In the genomic region with DNA sequence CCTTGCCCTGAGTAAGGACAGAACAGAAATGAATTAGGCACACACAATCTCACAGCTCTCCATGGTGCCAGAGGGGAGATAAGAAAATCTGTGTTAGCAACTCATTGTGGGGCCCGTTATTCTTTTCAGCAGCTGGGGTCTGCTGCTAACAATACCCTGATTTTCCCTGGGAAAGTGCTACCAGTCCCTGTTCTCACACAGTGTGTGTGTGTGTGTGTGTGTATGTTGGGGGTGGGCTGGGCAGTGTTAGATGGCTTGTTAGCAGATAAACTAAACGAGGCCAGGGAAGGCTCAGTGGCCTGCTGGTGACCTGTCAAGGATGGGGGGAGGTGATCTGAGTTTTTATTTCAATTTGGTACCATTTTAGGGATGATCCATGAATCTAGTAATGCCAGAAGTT, we compare ENCODE assay signal across 19 mouse cellular contexts. TPM values are rescaled to one million over a fixed set of nuclear protein-coding genes. Genes with fewer than 3 reads are reported as not detected.
A peak's percentile ranks its signal among the peaks of the same experiment; 100 is the strongest.
DNase-seq lines count a peak whose midpoint lies in the region; ATAC-seq lines count a peak whose summit lies in the region.
"Had no signal": no experiment of that assay in that cellular context is flagged by ENCODE, and none has a peak within 500 bp of the region (broad histone marks: within the 10 kb centered on the region; RNA-seq: fewer than 3 reads in every experiment).

No protein-coding gene starts in this region.

- no peak overlapping the region for H3K9ac ChIP-seq in heart, embryonic 12.5 days
- H3K9ac ChIP-seq in heart, embryonic 11.5 days (ENCODE audit: low read depth, low read length), result no peak overlapping the region
- H3K9ac ChIP-seq in midbrain, embryonic 11.5 days (ENCODE audit: low read length), result no peak overlapping the region
- H3K9ac ChIP-seq in midbrain, embryonic 16.5 days (ENCODE audit: low read depth, low read length), result no peak overlapping the region
- no peak overlapping the region for H3K9ac ChIP-seq in midbrain, embryonic 12.5 days (replicated peaks)
- no peak overlapping the region for H3K9ac ChIP-seq in stomach, embryonic 15.5 days
- H3K9ac ChIP-seq: embryonic facial prominence, embryonic 15.5 days; forebrain, embryonic 13.5 days; hindbrain, embryonic 15.5 days had no signal

- H3K36me3 ChIP-seq in heart, embryonic 12.5 days, result no peaks in the 10 kb centered on the region
- no peaks in the 10 kb centered on the region for H3K36me3 ChIP-seq in heart, embryonic 11.5 days (ENCODE audit: control insufficient read depth, insufficient read depth, low read length)
- no peaks in the 10 kb centered on the region for H3K36me3 ChIP-seq in midbrain, embryonic 11.5 days (ENCODE audit: control insufficient read depth, insufficient read depth, low read length)
- no peaks in the 10 kb centered on the region for H3K36me3 ChIP-seq in midbrain, embryonic 16.5 days (ENCODE audit: control insufficient read depth, insufficient read depth, low read length)
- H3K36me3 ChIP-seq in midbrain, embryonic 12.5 days, result no peaks in the 10 kb centered on the region
- H3K36me3 ChIP-seq in stomach, embryonic 15.5 days, result no peaks in the 10 kb centered on the region
- H3K36me3 ChIP-seq: embryonic facial prominence, embryonic 15.5 days; hindbrain, embryonic 15.5 days had no signal

- ATAC-seq in heart, embryonic 12.5 days (ENCODE audit: insufficient number of reproducible peaks, low FRiP score), result 0 out of 2 replicates have a peak, but pooled peaks have one; percentile 29
- ATAC-seq in heart, embryonic 11.5 days (replicated peaks; ENCODE audit: insufficient number of reproducible peaks, low FRiP score, low TSS enrichment), result no peak
- ATAC-seq in midbrain, embryonic 11.5 days (ENCODE audit: low FRiP score), result peak; percentile 79
- no peak for ATAC-seq in midbrain, embryonic 16.5 days
- peak; percentile 58; the same call in 1 of the 2 replicates for ATAC-seq in midbrain, embryonic 12.5 days (ENCODE audit: low FRiP score, low read depth)
- 0 out of 2 replicates have a peak, but pooled peaks have one; percentile 34 for ATAC-seq in stomach, embryonic 15.5 days (ENCODE audit: insufficient read depth, low FRiP score, low read depth)
- ATAC-seq: forebrain, embryonic 13.5 days had no signal

- peaks cover 6% of the 10 kb centered on the region; the same call in 1 of the 2 replicates for H3K4me1 ChIP-seq in heart, embryonic 12.5 days (replicated peaks)
- H3K4me1 ChIP-seq in heart, embryonic 11.5 days (ENCODE audit: control insufficient read depth, insufficient read depth, low read length), result 0 out of 2 replicates have a peak, but pooled peaks cover 4% of the 10 kb centered on the region
- no peaks in the 10 kb centered on the region; the same call in 1 of the 2 replicates for H3K4me1 ChIP-seq in midbrain, embryonic 11.5 days (ENCODE audit: control insufficient read depth, insufficient read depth, low read length)
- H3K4me1 ChIP-seq in midbrain, embryonic 16.5 days (ENCODE audit: control insufficient read depth, insufficient read depth, low read length), result no peaks in the 10 kb centered on the region
- H3K4me1 ChIP-seq in midbrain, embryonic 12.5 days, result peaks cover 4% of the 10 kb centered on the region; the same call in 1 of the 2 replicates
- H3K4me1 ChIP-seq in stomach, embryonic 15.5 days, result peaks cover 7% of the 10 kb centered on the region
- H3K4me1 ChIP-seq: forebrain, embryonic 13.5 days; hindbrain, embryonic 15.5 days had no signal

- H3K27ac ChIP-seq in heart, embryonic 12.5 days (ENCODE audit: poor library complexity, severe bottlenecking), result no peak overlapping the region
- no peak overlapping the region for H3K27ac ChIP-seq in heart, embryonic 11.5 days (ENCODE audit: low read depth, low read length)
- no peak overlapping the region for H3K27ac ChIP-seq in midbrain, embryonic 11.5 days (ENCODE audit: low read depth, low read length)
- H3K27ac ChIP-seq in midbrain, embryonic 16.5 days (ENCODE audit: low read length), result no peak overlapping the region
- H3K27ac ChIP-seq in midbrain, embryonic 12.5 days (replicated peaks), result no peak overlapping the region
- H3K27ac ChIP-seq in stomach, embryonic 15.5 days, result no peak overlapping the region
- H3K27ac ChIP-seq: embryonic facial prominence, embryonic 15.5 days; forebrain, embryonic 13.5 days; hindbrain, embryonic 15.5 days; kidney, postnatal 0 days had no signal

- DNase-seq in midbrain, embryonic 11.5 days (ENCODE audit: low spot score, missing footprints), result no peak
- no peak for DNase-seq in urinary bladder, adult 18-20 months (ENCODE audit: low spot score in 2 of 2)
- DNase-seq: adrenal gland, postnatal 25 days; cerebellum, adult 11 months; cerebellum, postnatal 10 days; gastrocnemius, postnatal 10 days; heart, adult 18-20 months; lung, postnatal 14 days; right cerebral cortex, adult 18-20 months; thymus, adult 2 months had no signal

- H3K4me3 ChIP-seq in heart, embryonic 12.5 days, result no peak overlapping the region
- H3K4me3 ChIP-seq in heart, embryonic 11.5 days (ENCODE audit: low read depth, low read length), result no peak overlapping the region
- H3K4me3 ChIP-seq in midbrain, embryonic 11.5 days (ENCODE audit: low read depth, low read length), result no peak overlapping the region
- H3K4me3 ChIP-seq in midbrain, embryonic 16.5 days (ENCODE audit: low read depth, low read length), result no peak overlapping the region
- no peak overlapping the region for H3K4me3 ChIP-seq in midbrain, embryonic 12.5 days
- no peak overlapping the region for H3K4me3 ChIP-seq in stomach, embryonic 15.5 days (replicated peaks)
- H3K4me3 ChIP-seq: embryonic facial prominence, embryonic 15.5 days; forebrain, embryonic 13.5 days; hindbrain, embryonic 15.5 days had no signal

- no peaks in the 10 kb centered on the region; the same call in 1 of the 2 replicates for H3K27me3 ChIP-seq in heart, embryonic 12.5 days (replicated peaks)
- H3K27me3 ChIP-seq in heart, embryonic 11.5 days (ENCODE audit: control insufficient read depth, insufficient read depth, low read length), result no peaks in the 10 kb centered on the region
- no peaks in the 10 kb centered on the region for H3K27me3 ChIP-seq in midbrain, embryonic 11.5 days (ENCODE audit: control insufficient read depth, insufficient read depth, low read length)
- H3K27me3 ChIP-seq in midbrain, embryonic 16.5 days (ENCODE audit: control insufficient read depth, insufficient read depth, low read depth, low read length), result no peaks in the 10 kb centered on the region
- no peaks in the 10 kb centered on the region; the same call in 1 of the 2 replicates for H3K27me3 ChIP-seq in midbrain, embryonic 12.5 days
- H3K27me3 ChIP-seq in stomach, embryonic 15.5 days (replicated peaks), result no peaks in the 10 kb centered on the region
- H3K27me3 ChIP-seq: embryonic facial prominence, embryonic 15.5 days; forebrain, embryonic 13.5 days; hindbrain, embryonic 15.5 days had no signal

- H3K4me2 ChIP-seq in heart, embryonic 12.5 days, result no peak overlapping the region
- H3K4me2 ChIP-seq in heart, embryonic 11.5 days, result no peak overlapping the region
- H3K4me2 ChIP-seq in midbrain, embryonic 11.5 days, result no peak overlapping the region
- H3K4me2 ChIP-seq in midbrain, embryonic 16.5 days (ENCODE audit: low read length), result no peak overlapping the region
- H3K4me2 ChIP-seq in midbrain, embryonic 12.5 days (replicated peaks), result no peak overlapping the region
- H3K4me2 ChIP-seq in stomach, embryonic 15.5 days, result no peak overlapping the region
- H3K4me2 ChIP-seq: embryonic facial prominence, embryonic 15.5 days; forebrain, embryonic 13.5 days; hindbrain, embryonic 15.5 days had no signal

- WGBS in heart, embryonic 12.5 days, result 9% methylated on average over 2 of the region's 2 CpGs
- WGBS in heart, embryonic 11.5 days (ENCODE audit: insufficient replicate concordance), result 5% methylated on average over 2 of the region's 2 CpGs
- WGBS in midbrain, embryonic 11.5 days, result 24% methylated on average over 2 of the region's 2 CpGs
- 17% methylated on average over 2 of the region's 2 CpGs for WGBS in midbrain, embryonic 16.5 days
- 22% methylated on average over 2 of the region's 2 CpGs for WGBS in midbrain, embryonic 12.5 days
- 25% methylated on average over 2 of the region's 2 CpGs for WGBS in stomach, embryonic 15.5 days

- H3K9me3 ChIP-seq in heart, embryonic 12.5 days (replicated peaks), result no peaks in the 10 kb centered on the region
- no peaks in the 10 kb centered on the region for H3K9me3 ChIP-seq in heart, embryonic 11.5 days (replicated peaks; ENCODE audit: control insufficient read depth, low read length)
- H3K9me3 ChIP-seq in midbrain, embryonic 11.5 days (ENCODE audit: control insufficient read depth, low read length), result no peaks in the 10 kb centered on the region
- no peaks in the 10 kb centered on the region for H3K9me3 ChIP-seq in midbrain, embryonic 16.5 days (replicated peaks; ENCODE audit: control insufficient read depth, low read length, poor library complexity, severe bottlenecking)
- no peaks in the 10 kb centered on the region for H3K9me3 ChIP-seq in midbrain, embryonic 12.5 days
- H3K9me3 ChIP-seq in stomach, embryonic 15.5 days, result no peaks in the 10 kb centered on the region
- H3K9me3 ChIP-seq: embryonic facial prominence, embryonic 15.5 days; forebrain, embryonic 13.5 days; hindbrain, embryonic 15.5 days had no signal

RNA-seq across cellular contexts. Expression of a gene that starts 14.9 kb away (rescaled TPM):
- 10.5 and 11.2 TPM in 2 replicates for polyA plus RNA-seq in heart, embryonic 12.5 days (2016; fragmentation: Nextera tagmentation; extraction: Ambion mirVana)
- polyA plus RNA-seq in heart, embryonic 11.5 days (2014; fragmentation: Nextera tagmentation; extraction: Ambion mirVana), result 8.4 and 10.3 TPM in 2 replicates
- 8.1 and 9.3 TPM in 2 replicates for polyA plus RNA-seq in midbrain, embryonic 11.5 days (2014; fragmentation: Nextera tagmentation; extraction: Ambion mirVana)
- polyA plus RNA-seq in midbrain, embryonic 16.5 days (2015; fragmentation: Nextera tagmentation; extraction: Ambion mirVana), result 17.1 and 17.2 TPM in 2 replicates
- polyA plus RNA-seq in midbrain, embryonic 12.5 days (2016; fragmentation: Nextera tagmentation; extraction: Ambion mirVana), result 12.3 and 13.8 TPM in 2 replicates
- polyA plus RNA-seq in stomach, embryonic 15.5 days (2015; fragmentation: Nextera tagmentation; extraction: Ambion mirVana), result 12.0 and 12.9 TPM in 2 replicates

RNA-seq across cellular contexts. Expression of a gene that starts 48.9 kb away (rescaled TPM):
- polyA plus RNA-seq in heart, embryonic 12.5 days (2016; fragmentation: Nextera tagmentation; extraction: Ambion mirVana), result 45.5 and 46.1 TPM in 2 replicates
- 38.2 and 38.7 TPM in 2 replicates for polyA plus RNA-seq in heart, embryonic 11.5 days (2014; fragmentation: Nextera tagmentation; extraction: Ambion mirVana)
- polyA plus RNA-seq in midbrain, embryonic 11.5 days (2014; fragmentation: Nextera tagmentation; extraction: Ambion mirVana), result 30.5 and 34.0 TPM in 2 replicates
- 13.8 TPM in 2 replicates for polyA plus RNA-seq in midbrain, embryonic 16.5 days (2015; fragmentation: Nextera tagmentation; extraction: Ambion mirVana)
- polyA plus RNA-seq in midbrain, embryonic 12.5 days (2016; fragmentation: Nextera tagmentation; extraction: Ambion mirVana), result 33.5 and 34.5 TPM in 2 replicates
- 55.4 and 60.7 TPM in 2 replicates for polyA plus RNA-seq in stomach, embryonic 15.5 days (2015; fragmentation: Nextera tagmentation; extraction: Ambion mirVana)

Comparison
In these comparisons a context has a peak if more than half of its experiments do, and no peak if none do; other contexts are left out.
1. ATAC-seq: peak in heart, embryonic 12.5 days (single experiment), midbrain, embryonic 11.5 days (single experiment), midbrain, embryonic 12.5 days (single experiment) and stomach, embryonic 15.5 days (single experiment); none in heart, embryonic 11.5 days (single experiment) and midbrain, embryonic 16.5 days (single experiment).